Mouse (Mus musculus): ENCODE results near the gene Eng. TPM values are rescaled to one million over a fixed set of nuclear protein-coding genes. Genes with fewer than 3 reads are reported as not detected.

The Eng gene
- total RNA-seq, 2 experiments from 2014 or later: 26.5 to 38.8 TPM

DNA sequence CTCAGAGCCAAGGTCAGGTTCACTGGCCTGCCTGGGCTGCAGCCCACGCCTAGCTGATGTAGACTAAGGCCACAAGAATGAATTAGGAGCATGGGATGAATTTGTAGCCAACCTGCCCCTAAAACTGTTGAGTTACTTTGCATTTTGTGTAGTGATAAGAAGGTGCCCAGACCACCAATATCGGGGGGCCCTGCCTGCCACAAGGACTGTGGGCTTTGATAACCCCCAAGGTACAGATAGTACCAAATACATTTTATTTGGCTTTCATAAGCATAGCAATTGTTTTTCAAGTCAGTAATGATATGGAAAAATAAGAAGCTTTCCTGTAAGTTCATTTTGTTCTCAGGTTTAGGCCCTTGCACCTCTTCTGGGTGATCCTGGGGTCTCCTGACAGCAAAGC, 12.5 kb downstream of the Eng start:
- TF ChIP-seq CTCF (IDR thresholded peaks at IDR 0.05): no peak
- intact Hi-C loops (cut with DNase I): no loop called here
- peak overlapping the region; percentile 74 for H3K27ac ChIP-seq
- no peak for DNase-seq
- peak overlapping the region; percentile 9; the same call in 1 of the 2 replicates for H3K4me3 ChIP-seq

DNA sequence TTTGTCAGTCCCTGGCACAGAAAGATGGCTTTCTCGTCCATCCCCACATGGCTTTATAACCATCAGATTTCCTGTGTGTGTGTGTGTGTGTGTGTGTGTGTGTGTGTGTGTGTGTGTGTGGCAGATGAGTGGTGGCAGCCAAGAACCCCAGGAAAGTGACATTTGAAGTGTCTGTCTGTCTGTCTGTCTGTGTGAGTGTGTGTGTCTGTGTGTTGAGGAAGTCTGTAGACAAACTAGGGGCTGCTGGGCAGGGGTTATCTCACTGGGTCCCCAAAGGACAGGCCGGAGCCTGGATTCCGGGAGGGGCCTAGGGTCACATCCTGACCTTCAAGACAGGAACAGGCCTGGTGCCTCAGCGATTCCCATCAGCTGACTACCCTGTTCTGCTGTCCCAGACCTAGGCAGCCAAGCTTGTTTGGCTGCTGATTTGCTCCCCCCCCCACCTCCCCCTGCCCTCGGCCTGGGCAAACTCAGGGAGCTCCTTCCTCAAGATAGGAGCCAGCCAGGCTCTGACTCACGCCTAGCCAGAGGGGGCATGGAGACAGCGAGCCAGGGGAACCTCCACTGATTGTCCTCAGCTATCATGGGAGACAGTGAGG, 15.2 kb downstream of the Eng start:
- TF ChIP-seq CTCF (IDR thresholded peaks at IDR 0.05): no peak
- peak overlapping the region; percentile 74 for H3K27ac ChIP-seq

GRCm38 (mm10) chr2:32662291-32662690, 15.9 kb downstream of the Eng start:
- Histone ChIP-seq H3K27ac (peak overlapping the region; percentile 55), H3K4me3 (no peak overlapping the region)
- intact Hi-C loops (cut with DNase I): no loop called here
- TF ChIP-seq CTCF (IDR thresholded peaks at IDR 0.05): no peak
- no peak for DNase-seq

More for the DNA sequence above, 15.2 kb downstream of the Eng start:
- no peak overlapping the region for H3K4me3 ChIP-seq
- intact Hi-C loops (cut with DNase I): no loop called here
- DNase-seq: no peak

DNA sequence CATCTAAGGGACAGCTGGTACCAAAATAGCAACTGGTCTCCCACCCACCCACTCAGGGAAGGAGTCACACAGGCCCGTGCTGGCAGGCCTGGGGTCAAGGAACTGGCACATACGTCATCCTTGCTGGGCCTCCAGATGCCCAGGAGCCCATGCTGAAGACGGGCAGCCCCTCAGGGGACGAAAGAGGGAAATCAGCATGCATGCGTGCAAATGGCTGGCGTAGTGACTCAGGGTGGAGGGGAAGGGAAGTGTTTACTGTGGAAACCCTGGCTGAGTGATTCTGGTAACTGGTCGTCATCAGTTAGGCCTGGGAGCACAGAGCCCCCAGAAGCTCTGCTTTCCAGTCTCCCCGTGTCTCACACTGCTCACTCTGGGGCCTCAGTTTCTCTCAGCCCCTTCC, 18.9 kb downstream of the Eng start:
- no peak for TF ChIP-seq CTCF (IDR thresholded peaks at IDR 0.05)
- intact Hi-C loops (cut with DNase I): no loop called here
- DNase-seq: peak; percentile 16
- peak overlapping the region; percentile 64 for H3K27ac ChIP-seq
- peak overlapping the region; percentile 9; the same call in 1 of the 2 replicates for H3K4me3 ChIP-seq

- intact Hi-C loops (cut with DNase I): no loop called here
- no peak for TF ChIP-seq CTCF (IDR thresholded peaks at IDR 0.05)
- Histone ChIP-seq H3K4me3 (no peak overlapping the region), H3K27ac (peak overlapping the region; percentile 64)
- no peak for DNase-seq
Measured at GRCm38 (mm10) chr2:32665853-32666252, 19.5 kb downstream of the Eng start.

DNA sequence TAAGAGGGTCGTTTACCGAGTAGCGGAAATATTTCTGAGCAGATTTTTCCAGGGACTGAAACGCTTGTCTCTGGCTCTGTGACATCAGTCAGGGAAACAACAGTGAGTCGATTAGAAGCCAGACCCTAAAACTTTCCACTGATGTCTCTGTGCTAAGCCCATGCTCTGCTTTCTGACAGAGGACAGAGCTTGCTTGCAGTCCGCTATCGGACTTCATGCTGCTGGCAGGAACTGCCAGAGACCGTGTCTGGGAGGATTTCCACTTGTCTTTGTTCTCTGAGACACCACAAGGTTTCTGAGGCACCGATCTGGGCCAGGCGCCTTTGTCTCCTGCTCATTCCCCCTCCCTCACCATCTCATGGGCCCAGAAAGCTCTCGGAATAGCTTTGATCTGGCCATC, 21.4 kb downstream of the Eng start:
- intact Hi-C loops (cut with DNase I): no loop called here
- Histone ChIP-seq H3K4me3 (0 out of 2 replicates have a peak overlapping the region, but pooled peaks have one; percentile 3), H3K27ac (peak overlapping the region; percentile 60)
- TF ChIP-seq CTCF (IDR thresholded peaks at IDR 0.05): no peak
- DNase-seq: peak; percentile 10

- 0 out of 2 replicates have a peak overlapping the region, but pooled peaks have one; percentile 3 for H3K4me3 ChIP-seq
- TF ChIP-seq CTCF (IDR thresholded peaks at IDR 0.05): no peak
- DNase-seq: no peak
- H3K27ac ChIP-seq: peak overlapping the region; percentile 60
- intact Hi-C loops (cut with DNase I): no loop called here
Measured at GRCm38 (mm10) chr2:32668176-32668575, 21.8 kb downstream of the Eng start.

GRCm38 (mm10) chr2:32669876-32670275, 23.5 kb downstream of the Eng start:
- intact Hi-C loops (cut with DNase I): loop anchor here (5.0 kb wide), 1 partner anchor 38 kb away; no protein-coding TSS in a partner anchor
- H3K27ac ChIP-seq: peak overlapping the region; percentile 28; the same call in 1 of the 2 replicates
- TF ChIP-seq CTCF (IDR thresholded peaks at IDR 0.05): no peak
- H3K4me3 ChIP-seq: no peak overlapping the region
- DNase-seq: peak; percentile 10

- peak; percentile 13 for DNase-seq
- intact Hi-C loops (cut with DNase I): loop anchor here (5.0 kb wide), 1 partner anchor 39 kb away; no protein-coding TSS in a partner anchor
- TF ChIP-seq CTCF (IDR thresholded peaks at IDR 0.05): no peak
- H3K27ac ChIP-seq: no peak overlapping the region
- no peak overlapping the region for H3K4me3 ChIP-seq
Measured at GRCm38 (mm10) chr2:32671147-32671546, 24.8 kb downstream of the Eng start.

DNA sequence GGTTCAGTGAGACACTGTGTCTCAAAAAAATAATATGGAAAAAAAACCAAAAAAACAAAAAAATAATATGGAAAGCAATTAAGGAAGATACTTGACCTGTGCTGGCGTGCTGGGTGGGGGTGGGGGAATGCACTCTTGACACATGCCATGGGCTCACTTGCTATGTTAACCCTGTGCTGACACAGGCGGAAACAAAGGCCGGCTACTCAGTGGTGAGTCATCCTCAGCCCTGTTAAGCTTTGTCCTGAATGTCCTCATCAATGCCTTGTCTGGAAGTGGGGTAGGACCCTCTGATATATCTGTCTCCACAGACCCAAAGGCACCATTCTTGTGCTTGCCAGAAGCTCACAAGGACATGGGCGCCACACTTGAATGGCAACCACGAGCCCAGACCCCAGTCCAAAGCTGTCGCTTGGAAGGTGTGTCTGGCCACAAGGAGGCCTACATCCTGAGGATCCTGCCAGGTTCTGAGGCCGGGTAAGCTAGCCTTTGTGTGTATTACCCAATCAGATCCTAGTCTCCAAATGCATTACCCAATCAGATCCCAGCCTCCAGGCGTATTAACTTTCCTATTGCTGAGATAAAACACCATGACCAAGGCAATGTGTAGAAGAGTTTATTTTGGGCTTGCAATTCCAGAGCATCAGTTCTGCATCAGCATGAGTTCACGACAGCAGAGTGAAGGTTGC, 25.7 kb downstream of the Eng start:
- intact Hi-C loops (cut with DNase I): loop anchor here (5.0 kb wide), 1 partner anchor 40 kb away; no protein-coding TSS in a partner anchor
- no peak overlapping the region for H3K4me3 ChIP-seq
- no peak overlapping the region for H3K27ac ChIP-seq
- peak; percentile 7 for DNase-seq
- no peak for TF ChIP-seq CTCF (IDR thresholded peaks at IDR 0.05)

DNA sequence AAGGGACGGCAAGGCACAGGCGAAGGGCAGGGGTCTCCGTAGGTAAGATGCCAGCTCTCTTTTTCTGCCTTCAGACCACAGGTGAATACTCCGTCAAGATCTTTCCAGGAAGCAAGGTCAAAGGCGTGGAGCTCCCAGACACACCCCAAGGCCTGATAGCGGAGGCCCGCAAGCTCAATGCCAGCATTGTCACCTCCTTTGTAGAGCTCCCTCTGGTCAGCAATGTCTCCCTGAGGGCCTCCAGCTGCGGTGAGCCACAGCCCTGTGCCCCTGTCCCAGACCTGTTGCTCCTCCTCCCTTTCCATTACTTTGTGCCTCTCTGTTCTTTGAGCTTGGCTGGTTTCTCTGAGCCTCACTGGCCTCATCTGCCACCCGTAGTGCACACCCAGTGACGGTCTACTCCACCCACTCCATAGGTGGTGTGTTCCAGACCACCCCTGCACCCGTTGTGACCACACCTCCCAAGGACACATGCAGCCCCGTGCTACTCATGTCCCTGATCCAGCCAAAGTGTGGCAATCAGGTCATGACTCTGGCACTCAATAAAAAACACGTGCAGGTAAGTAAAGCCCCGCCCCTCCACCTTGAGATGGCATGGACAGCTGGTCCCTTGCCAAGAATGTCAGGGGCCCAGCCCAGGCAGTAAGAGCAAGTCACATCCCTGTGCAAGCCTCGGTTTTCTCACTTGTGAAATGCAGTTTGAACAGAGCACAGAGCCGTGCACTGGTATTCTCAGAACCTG, 27.0 kb downstream of the Eng start:
- DNase-seq: peak; percentile 13
- intact Hi-C loops (cut with DNase I): loop anchor here (5.0 kb wide), 1 partner anchor 41 kb away; no protein-coding TSS in a partner anchor
- TF ChIP-seq CTCF (IDR thresholded peaks at IDR 0.05): no peak
- Histone ChIP-seq H3K4me3 (no peak overlapping the region), H3K27ac (no peak overlapping the region)

DNA sequence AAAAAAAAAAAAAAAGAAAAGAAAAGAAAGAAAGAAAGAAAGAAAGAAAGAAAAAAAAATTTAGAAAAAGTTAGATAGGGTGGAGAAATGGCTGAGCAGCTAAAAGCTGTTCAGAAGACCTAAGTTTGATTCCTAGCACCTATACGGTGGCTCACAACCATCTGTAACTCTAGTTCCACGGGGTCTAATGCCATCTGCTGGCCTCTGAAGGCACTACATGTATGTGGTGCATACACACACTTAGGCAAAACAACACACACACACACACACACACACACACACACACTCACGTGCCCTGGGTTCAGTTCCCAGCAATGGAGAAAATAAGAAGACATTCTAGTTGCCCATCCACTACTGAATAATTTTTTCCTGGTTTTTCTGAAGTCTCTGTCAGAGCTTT, 30.4 kb downstream of the Eng start:
- peak; percentile 31; the same call in 1 of the 2 replicates for TF ChIP-seq CTCF (IDR thresholded peaks at IDR 0.05)
- no peak overlapping the region for H3K4me3 ChIP-seq
- DNase-seq: no peak
- intact Hi-C loops (cut with DNase I): no loop called here
- no peak overlapping the region for H3K27ac ChIP-seq

GRCm38 (mm10) chr2:32677683-32678082, 31.3 kb downstream of the Eng start:
- no peak for DNase-seq
- Histone ChIP-seq H3K4me3 (no peak overlapping the region), H3K27ac (no peak overlapping the region)
- no peak for TF ChIP-seq CTCF (IDR thresholded peaks at IDR 0.05)
- intact Hi-C loops (cut with DNase I): no loop called here
